Mouse (Mus musculus): ENCODE data around the gene Ncor2.
"Not testable (repeated sequence)": the region's sequence is repeated elsewhere in the genome, so short reads cannot be mapped to it uniquely, and the experiment has no call there.

Ncor2 gene

GRCm38 (mm10) chr5:125179007-125179734 is at the start of gene Ncor2:
Gene Ncor2 (minus strand): TSS chr5:125179219.
- peak; percentile 85 for DNase-seq (ENCODE audit: low read depth, low spot score)

GRCm38 (mm10) chr5:125227699-125228098 is 48.7 kb upstream of the Ncor2 start:
- DNase-seq (ENCODE audit: low read depth, low spot score), result no peak

- DNase-seq (ENCODE audit: low read depth, low spot score), result peak; percentile 59
Measured at GRCm38 (mm10) chr5:125226229-125226634, 47.2 kb upstream of the Ncor2 start.

GRCm38 (mm10) chr5:125224925-125225324 is 45.9 kb upstream of the Ncor2 start:
- no peak for DNase-seq (ENCODE audit: low read depth, low spot score)

- DNase-seq (ENCODE audit: low read depth, low spot score), result no peak
Measured at GRCm38 (mm10) chr5:125223961-125224360, 44.9 kb upstream of the Ncor2 start.

- no peak for DNase-seq (ENCODE audit: low read depth, low spot score)
Measured at GRCm38 (mm10) chr5:125222706-125223105, 43.7 kb upstream of the Ncor2 start.

GRCm38 (mm10) chr5:125221868-125222267 is 42.8 kb upstream of the Ncor2 start:
- DNase-seq (ENCODE audit: low read depth, low spot score), result peak; percentile 72

- DNase-seq (ENCODE audit: low read depth, low spot score), result no peak
Measured at GRCm38 (mm10) chr5:125217426-125218170, 38.6 kb upstream of the Ncor2 start.

- DNase-seq (ENCODE audit: low read depth, low spot score), result peak; percentile 82
Measured at GRCm38 (mm10) chr5:125215930-125216459, 37.0 kb upstream of the Ncor2 start.

- no peak for DNase-seq (ENCODE audit: low read depth, low spot score)
Measured at GRCm38 (mm10) chr5:125215346-125215929, 36.4 kb upstream of the Ncor2 start.

GRCm38 (mm10) chr5:125214064-125214463 is 35.0 kb upstream of the Ncor2 start:
- no peak for DNase-seq (ENCODE audit: low read depth, low spot score)

- DNase-seq (ENCODE audit: low read depth, low spot score), result not testable (repeated sequence)
Measured at GRCm38 (mm10) chr5:125204910-125205309, 25.9 kb upstream of the Ncor2 start.

GRCm38 (mm10) chr5:125204199-125204815 is 25.3 kb upstream of the Ncor2 start:
- DNase-seq (ENCODE audit: low read depth, low spot score), result no peak

- no peak for DNase-seq (ENCODE audit: low read depth, low spot score)
Measured at GRCm38 (mm10) chr5:125203759-125204158, 24.7 kb upstream of the Ncor2 start.

- DNase-seq (ENCODE audit: low read depth, low spot score), result no peak
Measured at GRCm38 (mm10) chr5:125203099-125203498, 24.1 kb upstream of the Ncor2 start.

- no peak for DNase-seq (ENCODE audit: low read depth, low spot score)
Measured at GRCm38 (mm10) chr5:125202100-125202499, 23.1 kb upstream of the Ncor2 start.

GRCm38 (mm10) chr5:125199086-125199485 is 20.1 kb upstream of the Ncor2 start:
- DNase-seq (ENCODE audit: low read depth, low spot score), result no peak

- not testable (repeated sequence) for DNase-seq (ENCODE audit: low read depth, low spot score)
Measured at GRCm38 (mm10) chr5:125197325-125197724, 18.3 kb upstream of the Ncor2 start.

- no peak for DNase-seq (ENCODE audit: low read depth, low spot score)
Measured at GRCm38 (mm10) chr5:125196054-125196453, 17.0 kb upstream of the Ncor2 start.

- no peak for DNase-seq (ENCODE audit: low read depth, low spot score)
Measured at GRCm38 (mm10) chr5:125195142-125195541, 16.1 kb upstream of the Ncor2 start.

GRCm38 (mm10) chr5:125193478-125194439 is 14.7 kb upstream of the Ncor2 start:
- DNase-seq (ENCODE audit: low read depth, low spot score), result no peak
